Mouse (Mus musculus) lung, embryonic 15.5 days (tissue): ENCODE results near the gene Kmt5c. TPM values are rescaled to one million over a fixed set of nuclear protein-coding genes. Genes with fewer than 3 reads are reported as not detected.

ENCODE experiments used
- ATAC-seq: fragments of 200-750 bp; cut with Nextera tagmentation; 2 replicates; pipeline ENCODE4 v1.8.0; 2017; ENCODE audit warnings: moderate number of reproducible peaks, borderline replicate concordance; ENCODE audit not compliant: low FRiP score, low TSS enrichment; ENCODE audit errors: extremely low read depth
- H3K27ac ChIP-seq: fragments of 300-500 bp; sonication (generic); 2 replicates; pipeline ENCODE4 v1.5.1; 2015; ENCODE audit warnings: moderate library complexity, mild to moderate bottlenecking, inconsistent platforms
- H3K27me3 ChIP-seq: fragments of 300-500 bp; sonication (generic); 2 replicates; pipeline ENCODE4 v1.6.1; 2015; ENCODE audit warnings: inconsistent platforms
- H3K36me3 ChIP-seq: fragments of 300-500 bp; sonication (generic); 2 replicates; pipeline ENCODE4 v1.6.1; 2015; ENCODE audit warnings: inconsistent platforms
- H3K4me1 ChIP-seq: fragments of 300-500 bp; sonication (generic); 2 replicates; pipeline ENCODE4 v1.6.1; 2015; ENCODE audit warnings: inconsistent platforms
- H3K4me2 ChIP-seq: fragments of 300-500 bp; sonication (generic); 2 replicates; pipeline ENCODE4 v1.6.1; 2015; ENCODE audit warnings: inconsistent platforms, mild to moderate bottlenecking, moderate library complexity
- H3K4me3 ChIP-seq: fragments of 300-500 bp; sonication (generic); 2 replicates; pipeline ENCODE4 v1.5.1; 2015; ENCODE audit warnings: mild to moderate bottlenecking, inconsistent platforms
- H3K9ac ChIP-seq: fragments of 300-500 bp; sonication (generic); 2 replicates; pipeline ENCODE4 v1.6.1; 2015; ENCODE audit warnings: inconsistent platforms
- H3K9me3 ChIP-seq: fragments of 300-500 bp; sonication (generic); 2 replicates; pipeline ENCODE4 v1.6.1; 2016; ENCODE audit warnings: inconsistent platforms
- WGBS: fragments of 180-500 bp; shearing (Covaris S2); methylation state at CpG from one replicate; pipeline ENCODE4 v1.1.7; 2015; 5-methylcytosine and 5-hydroxymethylcytosine counted together
- polyA plus RNA-seq: library from polyadenylated mRNA; unstranded; fragments of >200 nt; fragmentation: Nextera tagmentation; extraction: Ambion mirVana; gene quantifications from 2 replicates; pipeline ENCODE4 v1.2.1, GENCODE M21; 2015

Gene Kmt5c
- polyA plus RNA-seq, 1 experiment from 2014 or later: 60.3 TPM

- no peaks in the 10 kb centered on the region for H3K9me3 ChIP-seq
- no peak overlapping the region for H3K27ac ChIP-seq
- ATAC-seq: no peak
- 0 out of 2 replicates have a peak overlapping the region, but pooled peaks have one; percentile 16 for H3K9ac ChIP-seq
- peak overlapping the region; percentile 84 for H3K4me2 ChIP-seq
- 65% methylated on average over 3 of the region's 3 CpGs for WGBS
- peak overlapping the region; percentile 87; the same call in 1 of the 2 replicates for H3K4me3 ChIP-seq
- H3K36me3 ChIP-seq: peaks cover 46% of the 10 kb centered on the region
- H3K27me3 ChIP-seq: 0 out of 2 replicates have a peak, but pooled peaks cover 2% of the 10 kb centered on the region
- H3K4me1 ChIP-seq: peaks cover 21% of the 10 kb centered on the region
Measured at GRCm38 (mm10) chr7:4794631-4795168, 54.8 kb downstream of the Kmt5c start.

GRCm38 (mm10) chr7:4795767-4796433 lies 56.0 kb downstream of the Kmt5c start:
- peaks cover 46% of the 10 kb centered on the region for H3K36me3 ChIP-seq
- no peak overlapping the region for H3K27ac ChIP-seq
- H3K9me3 ChIP-seq: no peaks in the 10 kb centered on the region
- no peaks in the 10 kb centered on the region for H3K27me3 ChIP-seq
- H3K4me3 ChIP-seq: no peak overlapping the region
- H3K4me1 ChIP-seq: peaks cover 16% of the 10 kb centered on the region
- H3K9ac ChIP-seq: no peak overlapping the region
- no peak for ATAC-seq
- WGBS: 59% methylated on average over 7 of the region's 7 CpGs
- no peak overlapping the region for H3K4me2 ChIP-seq

Other genes with a start within 250 kb of the Kmt5c start
- 41.6 and 49.0 TPM in 2 replicates for gene Ppp1r12c, start 238.4 kb upstream of the Kmt5c start, polyA plus RNA-seq
- gene Tnnt1, start 223.7 kb upstream of the Kmt5c start, polyA plus RNA-seq: 13.4 and 23.1 TPM in 2 replicates
- 79.8 and 114 TPM in 2 replicates for gene Tnni3, start 215.9 kb upstream of the Kmt5c start, polyA plus RNA-seq
- 2.9 and 3.2 TPM in 2 replicates for gene Dnaaf3, start 207.7 kb upstream of the Kmt5c start, polyA plus RNA-seq
- 4.8 and 5.7 TPM in 2 replicates for gene Syt5, start 192.6 kb upstream of the Kmt5c start, polyA plus RNA-seq
- not detected in 2 replicates for gene Ptprh, start 136.1 kb upstream of the Kmt5c start, polyA plus RNA-seq
- gene Tmem86b, start 108.7 kb upstream of the Kmt5c start, polyA plus RNA-seq: 0.76 and 1.00 TPM in 2 replicates
- gene Ppp6r1, start 81.1 kb upstream of the Kmt5c start, polyA plus RNA-seq: 9.0 and 9.2 TPM in 2 replicates
- gene Hspbp1, start 55.0 kb upstream of the Kmt5c start, polyA plus RNA-seq: 99.4 and 99.6 TPM in 2 replicates
- 0.87 and 1.1 TPM in 2 replicates for gene Brsk1, start 49.5 kb upstream of the Kmt5c start, polyA plus RNA-seq
- gene Tmem150b, start 14.9 kb upstream of the Kmt5c start, polyA plus RNA-seq: 0.07 and 0.10 TPM in 2 replicates
- 62.9 and 64.1 TPM in 2 replicates for gene Cox6b2, start 13.0 kb downstream of the Kmt5c start, polyA plus RNA-seq
- not detected in 2 replicates for gene Fam71e2, start 31.2 kb downstream of the Kmt5c start, polyA plus RNA-seq
- gene Il11, start 42.7 kb downstream of the Kmt5c start, polyA plus RNA-seq: 0.19 and 0.26 TPM in 2 replicates
- 0.57 and 0.76 TPM in 2 replicates for gene Tmem190, start 42.8 kb downstream of the Kmt5c start, polyA plus RNA-seq
- gene Tmem238, start 49.5 kb downstream of the Kmt5c start, polyA plus RNA-seq: 20.8 and 21.4 TPM in 2 replicates
- 314 and 334 TPM in 2 replicates for gene Rpl28, start 52.8 kb downstream of the Kmt5c start, polyA plus RNA-seq
- 409 and 411 TPM in 2 replicates for gene Ube2s, start 72.5 kb downstream of the Kmt5c start, polyA plus RNA-seq
- 0.94 and 1.3 TPM in 2 replicates for gene Shisa7, start 104.6 kb downstream of the Kmt5c start, polyA plus RNA-seq
- 10.6 and 12.3 TPM in 2 replicates for gene Isoc2b, start 130.1 kb downstream of the Kmt5c start, polyA plus RNA-seq
- 0.63 and 0.81 TPM in 2 replicates for gene Isoc2a, start 137.0 kb downstream of the Kmt5c start, polyA plus RNA-seq
- 0.16 TPM in 1 of 2 replicates, not detected in the other for gene Gm36210, start 166.4 kb downstream of the Kmt5c start, polyA plus RNA-seq
- 3.2 and 3.4 TPM in 2 replicates for gene Zfp628, start 175.1 kb downstream of the Kmt5c start, polyA plus RNA-seq
- gene Nat14, start 181.9 kb downstream of the Kmt5c start, polyA plus RNA-seq: 2.8 and 3.7 TPM in 2 replicates
- 1.6 and 2.2 TPM in 2 replicates for gene Ssc5d, start 185.7 kb downstream of the Kmt5c start, polyA plus RNA-seq
- gene Sbk2, start 224.3 kb downstream of the Kmt5c start, polyA plus RNA-seq: 0.39 and 1.2 TPM in 2 replicates
- gene Sbk3, start 231.1 kb downstream of the Kmt5c start, polyA plus RNA-seq: 0.52 and 0.77 TPM in 2 replicates